Mouse (Mus musculus) hindbrain, embryonic 14.5 days (tissue): ENCODE results near the gene Akap13. TPM values are rescaled to one million over a fixed set of nuclear protein-coding genes. Genes with fewer than 3 reads are reported as not detected.
"Not testable (repeated sequence)": the region's sequence is repeated elsewhere in the genome, so short reads cannot be mapped to it uniquely, and the experiment has no call there.

ENCODE experiments used
- ATAC-seq: fragments of 200-750 bp; cut with Nextera tagmentation; 2 replicates; pipeline ENCODE4 v1.8.0; 2017; ENCODE audit warnings: moderate number of reproducible peaks, mild to moderate bottlenecking, moderate TSS enrichment, moderate library complexity; ENCODE audit not compliant: low FRiP score
- DNase-seq: peaks from one replicate; pipeline ENCODE4 v3.0.0-alpha.2; 2015; ENCODE audit warnings: low spot score
- H3K27ac ChIP-seq: fragments of 300-500 bp; sonication (generic); 2 replicates; pipeline ENCODE4 v1.5.1; 2014; ENCODE audit warnings: mild to moderate bottlenecking, moderate library complexity
- H3K27me3 ChIP-seq: fragments of 300-500 bp; sonication (generic); 2 replicates; pipeline ENCODE4 v1.6.1; 2014; ENCODE audit warnings: mild to moderate bottlenecking, low read length, mixed read lengths; ENCODE audit not compliant: control insufficient read depth, insufficient read depth
- H3K36me3 ChIP-seq: fragments of 300-500 bp; sonication (generic); replicated peaks from 2 replicates; pipeline ENCODE4 v1.6.1; 2014; ENCODE audit not compliant: control insufficient read depth, insufficient read depth
- H3K4me1 ChIP-seq: fragments of 300-500 bp; sonication (generic); replicated peaks from 2 replicates; pipeline ENCODE4 v1.6.1; 2014; ENCODE audit warnings: antibody characterized with exemption, low read length, mixed read lengths; ENCODE audit not compliant: control insufficient read depth, insufficient read depth
- H3K4me2 ChIP-seq: fragments of 300-500 bp; sonication (generic); replicated peaks from 2 replicates; pipeline ENCODE4 v1.6.1; 2014; ENCODE audit warnings: mild to moderate bottlenecking, moderate library complexity
- H3K4me3 ChIP-seq: fragments of 300-500 bp; sonication (generic); replicated peaks from 2 replicates; pipeline ENCODE4 v1.5.1; 2014; ENCODE audit warnings: mild to moderate bottlenecking, low read length
- H3K9ac ChIP-seq: fragments of 300-500 bp; sonication (generic); 2 replicates; pipeline ENCODE4 v1.6.1; 2014
- H3K9me3 ChIP-seq: fragments of 300-500 bp; sonication (generic); 2 replicates; pipeline ENCODE4 v1.6.1; 2016; ENCODE audit warnings: low read length; ENCODE audit not compliant: control insufficient read depth
- WGBS: fragments of 180-500 bp; shearing (Covaris S2); extraction: QIAGEN DNeasy Blood & Tissue Kit; methylation state at CpG from one replicate; pipeline ENCODE4 v1.1.7; 2014; 5-methylcytosine and 5-hydroxymethylcytosine counted together
- polyA plus RNA-seq: library from polyadenylated mRNA; unstranded; fragments of >200 nt; fragmentation: Nextera tagmentation; extraction: Ambion mirVana; gene quantifications from 2 replicates; pipeline ENCODE4 v1.2.1, GENCODE M21; 2014

Gene Akap13
- polyA plus RNA-seq, 1 experiment from 2014 or later = 19.8 TPM

- Histone ChIP-seq H3K27me3 (no peaks in the 10 kb centered on the region), H3K27ac (no peak overlapping the region), H3K9ac (no peak overlapping the region), H3K36me3 (no peaks in the 10 kb centered on the region), H3K4me3 (no peak overlapping the region), H3K9me3 (no peaks in the 10 kb centered on the region), H3K4me2 (no peak overlapping the region), H3K4me1 (no peaks in the 10 kb centered on the region)
- DNase-seq (no peak), ATAC-seq (no peak)
- WGBS = 90% methylated on average over 14 of the region's 14 CpGs
Observed at GRCm38 (mm10) chr7:75785388-75786328, 330.3 kb downstream of the Akap13 start.

DNA sequence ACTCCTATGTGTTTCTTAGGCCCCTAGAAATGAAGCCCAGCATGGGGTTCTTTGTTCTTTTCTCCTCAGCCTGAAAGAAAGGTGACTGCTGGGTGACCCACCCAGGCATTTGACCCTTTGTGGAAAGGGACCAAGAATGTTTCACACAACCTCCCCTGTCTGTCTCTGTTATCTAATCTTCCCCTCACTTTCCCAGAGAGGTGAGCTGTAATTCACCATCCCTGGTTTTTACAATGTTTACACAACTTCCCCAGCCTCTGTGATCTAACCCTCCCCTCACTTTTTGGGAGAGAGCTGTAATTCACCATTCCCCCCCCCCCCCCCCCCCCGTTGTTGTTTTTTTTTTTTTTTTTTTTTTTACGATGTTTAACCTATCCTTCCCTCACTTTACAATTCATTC lies 331.5 kb downstream of the Akap13 start:
- no peak for ATAC-seq
- Histone ChIP-seq H3K9ac (no peak overlapping the region), H3K27me3 (no peaks in the 10 kb centered on the region), H3K36me3 (no peaks in the 10 kb centered on the region), H3K4me1 (no peaks in the 10 kb centered on the region), H3K4me2 (no peak overlapping the region), H3K9me3 (no peaks in the 10 kb centered on the region), H3K27ac (no peak overlapping the region), H3K4me3 (no peak overlapping the region)
- 33% methylated on average over 1 of the region's 2 CpGs for WGBS
- no peak for DNase-seq

GRCm38 (mm10) chr7:75787371-75787770 lies 332.0 kb downstream of the Akap13 start:
- WGBS = 77% methylated on average over 3 of the region's 3 CpGs
- Histone ChIP-seq H3K27ac (no peak overlapping the region), H3K9me3 (no peaks in the 10 kb centered on the region), H3K4me2 (no peak overlapping the region), H3K36me3 (no peaks in the 10 kb centered on the region), H3K4me1 (no peaks in the 10 kb centered on the region), H3K9ac (no peak overlapping the region), H3K4me3 (no peak overlapping the region), H3K27me3 (no peaks in the 10 kb centered on the region)
- DNase-seq (no peak), ATAC-seq (no peak)

DNA sequence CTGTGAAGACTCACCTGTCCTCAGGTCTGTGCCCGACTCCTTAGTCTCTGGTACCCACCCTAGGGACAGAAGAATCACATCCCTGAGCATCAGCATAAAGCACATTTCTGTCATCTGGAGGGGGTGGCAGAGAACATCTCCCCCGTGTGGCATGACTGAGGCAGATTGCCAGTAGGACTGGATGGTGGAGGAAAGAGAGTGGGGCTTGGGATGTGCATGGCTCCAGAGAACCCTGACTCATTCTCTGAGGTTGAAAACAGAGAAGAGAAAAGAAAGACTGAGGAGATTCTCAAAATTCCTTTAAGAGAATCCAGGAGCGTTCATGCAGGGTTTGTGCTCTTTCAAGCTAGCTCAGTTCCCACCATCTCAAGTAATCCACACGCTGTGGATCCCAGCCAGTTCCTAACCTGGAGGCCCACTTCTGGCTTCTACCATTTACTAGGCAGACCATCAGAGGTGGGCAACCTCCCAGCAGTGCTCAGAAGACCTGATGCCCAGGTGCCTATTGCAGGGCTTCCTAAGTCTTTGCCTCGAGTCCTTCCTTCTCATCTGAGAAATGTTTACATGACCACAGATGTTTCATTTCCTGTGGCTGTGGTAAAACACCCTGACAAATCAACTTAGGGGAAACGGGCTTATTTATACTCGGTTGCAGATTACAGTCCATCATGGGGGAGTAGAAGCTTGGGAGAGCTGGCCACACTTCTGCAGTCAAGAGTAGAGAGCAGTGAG lies 332.9 kb downstream of the Akap13 start:
- ATAC-seq, H3K4me2 ChIP-seq, H3K27ac ChIP-seq, H3K27me3 ChIP-seq, H3K4me3 ChIP-seq, H3K9ac ChIP-seq, H3K9me3 ChIP-seq, DNase-seq, H3K4me1 ChIP-seq, H3K36me3 ChIP-seq: not testable (repeated sequence)
- WGBS = 86% methylated on average over 4 of the region's 7 CpGs

DNA sequence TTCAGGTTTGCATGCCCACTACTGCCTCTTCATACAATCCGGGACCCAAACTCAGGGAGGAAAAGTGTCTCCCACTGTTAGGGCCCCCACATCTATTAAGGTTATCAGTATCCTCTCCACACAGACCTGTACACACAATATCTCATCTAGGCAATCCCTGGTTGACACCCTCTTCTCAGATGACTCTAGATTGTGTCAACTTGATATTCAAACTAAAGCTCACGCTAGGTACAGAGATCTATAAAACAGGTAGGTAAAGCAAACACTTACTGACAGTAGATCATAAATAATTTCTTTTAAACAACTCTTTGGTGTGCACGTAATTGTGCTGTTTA lies 333.4 kb downstream of the Akap13 start:
- H3K36me3 ChIP-seq, ATAC-seq, H3K9me3 ChIP-seq, H3K27me3 ChIP-seq, H3K4me3 ChIP-seq, H3K4me1 ChIP-seq, H3K4me2 ChIP-seq, H3K27ac ChIP-seq, DNase-seq, H3K9ac ChIP-seq: not testable (repeated sequence)
- 91% methylated on average over 3 of the region's 3 CpGs for WGBS

GRCm38 (mm10) chr7:75789746-75790145 lies 334.4 kb downstream of the Akap13 start:
- H3K4me2 ChIP-seq = no peak overlapping the region
- DNase-seq (no peak), ATAC-seq (no peak)
- no peak overlapping the region for H3K27ac ChIP-seq
- WGBS = 96% methylated on average over 6 of the region's 6 CpGs
- H3K9ac ChIP-seq = no peak overlapping the region
- H3K9me3 ChIP-seq = no peaks in the 10 kb centered on the region
- H3K4me1 ChIP-seq = no peaks in the 10 kb centered on the region
- no peaks in the 10 kb centered on the region for H3K27me3 ChIP-seq
- no peaks in the 10 kb centered on the region for H3K36me3 ChIP-seq
- no peak overlapping the region for H3K4me3 ChIP-seq

GRCm38 (mm10) chr7:75791092-75791837 lies 335.9 kb downstream of the Akap13 start:
- H3K9me3 ChIP-seq, H3K36me3 ChIP-seq, H3K27ac ChIP-seq, DNase-seq, H3K4me1 ChIP-seq, H3K27me3 ChIP-seq, H3K9ac ChIP-seq, H3K4me2 ChIP-seq, H3K4me3 ChIP-seq, ATAC-seq: not testable (repeated sequence)
- 89% methylated on average over 12 of the region's 13 CpGs for WGBS

GRCm38 (mm10) chr7:75793091-75793490 lies 337.8 kb downstream of the Akap13 start:
- Histone ChIP-seq H3K36me3 (no peaks in the 10 kb centered on the region), H3K4me1 (no peaks in the 10 kb centered on the region), H3K4me2 (no peak overlapping the region), H3K9ac (no peak overlapping the region), H3K9me3 (no peaks in the 10 kb centered on the region), H3K27ac (no peak overlapping the region), H3K4me3 (no peak overlapping the region), H3K27me3 (no peaks in the 10 kb centered on the region)
- WGBS = 54% methylated on average over 2 of the region's 2 CpGs
- ATAC-seq (no peak), DNase-seq (no peak)

- H3K4me1 ChIP-seq = no peaks in the 10 kb centered on the region
- DNase-seq (no peak), ATAC-seq (no peak)
- no peak overlapping the region for H3K9ac ChIP-seq
- H3K9me3 ChIP-seq = no peaks in the 10 kb centered on the region
- WGBS = 63% methylated on average over 3 of the region's 3 CpGs
- H3K36me3 ChIP-seq = no peaks in the 10 kb centered on the region
- H3K4me3 ChIP-seq = no peak overlapping the region
- no peak overlapping the region for H3K4me2 ChIP-seq
- H3K27me3 ChIP-seq = no peaks in the 10 kb centered on the region
- no peak overlapping the region for H3K27ac ChIP-seq
Observed at GRCm38 (mm10) chr7:75793654-75794335, 338.5 kb downstream of the Akap13 start.
